Mouse (Mus musculus): ENCODE measurements around the gene Lrmp.

Gene Lrmp

DNA sequence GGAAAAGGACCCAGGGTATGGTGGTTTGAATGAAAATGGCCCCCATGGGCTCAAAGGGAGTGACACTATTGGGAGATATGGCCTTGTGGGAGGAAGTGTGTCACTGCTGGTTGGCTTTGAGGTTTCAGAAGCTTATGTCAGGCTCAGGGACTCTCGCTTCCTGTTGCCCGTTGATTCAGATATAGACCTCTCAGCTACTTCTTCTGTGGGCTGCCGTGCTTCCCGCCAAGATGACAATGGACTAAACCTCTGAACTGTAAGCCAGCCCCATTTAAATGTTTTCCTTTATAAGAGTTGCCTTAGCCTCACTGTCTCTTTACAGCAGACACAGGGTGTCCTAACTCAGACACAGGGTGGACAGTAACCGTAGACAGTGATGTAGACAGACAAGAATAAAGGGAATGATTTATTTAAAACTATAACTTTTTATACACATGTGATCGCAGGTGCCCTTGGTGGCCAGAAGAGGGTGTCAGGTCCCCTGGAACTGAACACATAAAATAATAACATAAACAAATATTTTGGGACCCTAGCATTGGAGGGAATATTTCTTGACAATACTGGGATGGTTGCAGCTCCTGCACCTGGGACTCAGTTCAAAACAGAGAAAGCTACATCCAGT is at the start of gene Lrmp:
Lrmp (plus strand) TSS at position 178 of the 622 bp plus-strand sequence.
- 84% methylated on average over 6 of the region's 6 CpGs for WGBS

- WGBS = 92% methylated on average over 6 of the region's 6 CpGs
Measured at GRCm38 (mm10) chr6:145066416-145066815, 49.0 kb upstream of the Lrmp start.

- 90% methylated on average over 8 of the region's 8 CpGs for WGBS
Measured at GRCm38 (mm10) chr6:145067679-145068078, 47.8 kb upstream of the Lrmp start.

DNA sequence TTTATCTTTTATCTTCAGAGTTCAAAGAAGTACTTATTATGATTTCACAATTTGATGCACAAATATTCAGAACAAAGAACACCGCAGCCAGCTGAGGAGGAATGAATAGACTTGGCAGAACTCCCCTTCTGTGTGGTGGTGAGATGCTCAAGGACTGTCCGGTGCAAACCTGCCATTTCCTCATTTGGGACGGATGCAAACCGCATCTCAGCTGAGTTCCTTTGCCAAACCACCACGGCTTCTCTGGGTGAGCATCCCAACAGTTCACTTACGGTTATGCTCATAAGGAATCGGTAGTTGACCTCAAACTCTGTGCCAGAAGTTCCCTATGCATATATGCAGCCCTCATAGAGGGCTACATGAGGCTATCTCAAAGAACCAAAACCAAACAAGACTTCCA is 46.1 kb upstream of the Lrmp start:
- 86% methylated on average over 7 of the region's 7 CpGs for WGBS

DNA sequence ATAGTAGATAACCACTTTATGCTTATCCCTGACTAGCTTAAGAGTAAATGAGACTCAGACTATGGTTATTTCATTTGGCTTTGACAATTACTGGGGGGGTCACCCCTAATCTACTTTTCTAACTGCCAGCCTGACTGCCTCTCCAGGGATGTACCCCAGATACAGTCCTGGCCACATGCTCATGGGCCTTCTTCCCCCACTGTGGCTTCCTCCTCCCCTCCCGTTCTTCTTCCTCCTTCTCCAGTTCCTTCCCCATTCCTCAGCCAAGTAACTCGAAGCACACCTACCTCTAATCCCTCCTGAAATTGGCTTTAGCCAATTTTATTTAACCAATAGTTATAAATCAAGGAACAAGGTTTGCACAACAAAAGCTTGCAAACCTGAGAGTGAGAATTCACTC is 45.5 kb upstream of the Lrmp start:
- 75% methylated on average over 2 of the region's 2 CpGs for WGBS

- WGBS = under 1% methylated on average over 20 of the region's 20 CpGs
Measured at GRCm38 (mm10) chr6:145075088-145075547, 40.3 kb upstream of the Lrmp start.

- 1% methylated on average over 39 of the region's 39 CpGs for WGBS
Measured at GRCm38 (mm10) chr6:145075548-145076224, 39.8 kb upstream of the Lrmp start, which contains the start of gene Bcat1. Gene Bcat1, minus strand, starts transcription at chr6:145076184.

DNA sequence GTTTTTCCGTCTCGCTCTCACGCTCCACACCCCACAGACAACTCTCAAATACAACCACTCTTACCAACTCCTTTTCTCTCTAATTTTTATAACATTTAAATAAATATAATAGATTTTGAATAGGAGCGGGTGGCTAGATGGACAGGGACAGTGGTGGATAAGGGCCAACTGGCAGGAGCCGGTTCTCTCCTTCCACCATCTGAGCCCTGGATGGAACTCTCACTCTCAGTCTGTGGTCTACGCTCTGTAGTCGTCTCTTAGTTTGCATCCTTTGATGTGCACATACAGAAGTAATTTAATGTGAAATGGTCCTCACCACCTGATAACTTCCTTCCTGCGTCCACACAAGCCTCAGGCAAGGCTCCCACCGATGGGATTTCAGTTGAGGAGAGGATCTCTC is 39.2 kb upstream of the Lrmp start:
- 36% methylated on average over 9 of the region's 9 CpGs for WGBS

- 93% methylated on average over 9 of the region's 9 CpGs for WGBS
Measured at GRCm38 (mm10) chr6:145079087-145079759, 36.2 kb upstream of the Lrmp start.

GRCm38 (mm10) chr6:145081721-145082120 is 33.7 kb upstream of the Lrmp start:
- WGBS = 74% methylated on average over 4 of the region's 4 CpGs

DNA sequence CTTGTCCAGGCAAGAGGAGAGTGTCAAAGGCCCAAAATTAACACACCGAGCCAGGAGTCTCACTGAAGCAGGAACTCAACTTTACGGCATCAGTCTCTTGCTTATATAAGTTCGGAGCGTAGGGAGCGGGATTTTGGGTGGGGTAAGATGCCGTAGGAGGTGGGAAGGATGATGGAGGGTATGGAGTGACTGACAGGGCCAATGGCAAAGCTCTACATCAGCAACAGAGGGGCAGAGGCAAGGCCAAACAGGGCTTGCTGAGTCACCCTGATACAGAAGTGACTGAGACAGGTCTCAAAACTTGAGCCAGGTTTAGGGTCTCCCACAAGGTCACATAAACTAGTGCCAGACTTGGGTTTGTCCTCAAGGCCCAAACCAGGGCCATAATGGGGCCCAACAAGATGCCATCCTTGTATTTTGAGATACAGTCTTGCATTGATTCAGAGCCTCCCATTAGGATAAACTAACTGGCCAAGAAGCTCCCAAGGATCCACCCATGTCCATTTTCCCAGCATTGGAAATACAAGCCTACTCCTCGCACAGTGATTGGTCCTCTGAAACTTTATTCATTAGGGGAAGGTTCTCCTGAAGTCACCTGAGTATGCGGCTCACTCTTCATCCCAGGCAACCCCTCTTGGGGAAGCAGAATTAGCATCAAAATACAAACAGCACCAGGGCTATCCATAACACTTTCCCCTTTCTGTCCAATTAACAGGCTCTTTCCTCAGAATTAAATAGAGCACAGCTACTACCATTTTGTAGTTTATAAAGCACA is 30.9 kb upstream of the Lrmp start:
- WGBS = 94% methylated on average over 8 of the region's 8 CpGs

- 52% methylated on average over 4 of the region's 4 CpGs for WGBS
Measured at GRCm38 (mm10) chr6:145088451-145089113, 26.9 kb upstream of the Lrmp start.

GRCm38 (mm10) chr6:145089373-145089772 is 26.1 kb upstream of the Lrmp start:
- 91% methylated on average over 4 of the region's 4 CpGs for WGBS

DNA sequence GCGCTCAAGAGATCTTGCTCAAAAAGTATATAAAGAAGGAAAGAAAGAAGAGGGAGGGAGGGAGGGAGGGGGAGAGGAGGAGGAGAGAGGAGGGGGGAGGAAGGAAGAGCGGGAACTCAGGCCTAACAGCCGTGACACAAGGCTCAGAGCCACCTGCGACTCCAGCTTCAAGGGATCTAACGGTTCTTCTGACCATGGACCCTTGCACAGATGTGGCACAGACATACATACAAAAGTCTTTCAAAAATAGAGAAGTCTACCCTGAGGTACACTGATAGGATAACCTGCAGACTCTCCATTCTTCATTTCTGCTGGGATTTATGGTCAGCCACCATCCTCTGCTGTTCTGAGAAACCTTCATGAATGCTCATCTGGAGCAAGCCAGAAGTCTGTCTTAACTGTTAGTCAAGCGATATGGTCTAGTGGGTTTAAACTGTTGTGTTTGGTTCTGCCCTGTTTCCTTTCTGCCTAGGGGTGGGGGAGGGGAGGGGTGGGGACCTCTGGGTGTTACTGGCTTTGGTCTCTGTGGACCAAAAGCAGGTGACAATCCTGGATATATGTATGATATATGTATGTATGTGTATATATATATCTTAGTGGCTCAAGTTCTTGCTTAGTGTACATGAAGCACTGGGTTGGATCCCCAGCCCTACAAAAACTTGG is 25.1 kb upstream of the Lrmp start:
- 92% methylated on average over 6 of the region's 6 CpGs for WGBS

GRCm38 (mm10) chr6:145090928-145091327 is 24.5 kb upstream of the Lrmp start:
- WGBS = 48% methylated on average over 5 of the region's 5 CpGs

DNA sequence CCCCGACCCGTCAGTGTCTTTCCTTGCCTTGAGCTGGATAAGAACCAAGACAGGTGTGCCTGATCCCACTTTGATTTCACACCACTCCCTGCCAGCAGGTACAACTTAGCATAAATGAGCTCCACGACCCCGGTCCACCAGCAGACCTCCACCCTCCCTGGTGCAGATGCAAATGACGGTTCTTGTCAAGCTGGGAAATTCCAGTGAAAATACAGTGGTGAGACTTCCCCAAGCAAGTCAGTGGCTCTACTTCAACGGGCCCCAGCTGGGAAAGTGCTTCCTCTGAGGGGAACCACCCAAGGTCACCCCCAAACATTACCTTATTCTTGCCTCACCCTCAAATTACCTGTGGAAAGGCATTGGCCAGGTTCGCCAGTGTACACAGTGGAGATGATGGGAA is 23.5 kb upstream of the Lrmp start:
- 86% methylated on average over 7 of the region's 7 CpGs for WGBS

DNA sequence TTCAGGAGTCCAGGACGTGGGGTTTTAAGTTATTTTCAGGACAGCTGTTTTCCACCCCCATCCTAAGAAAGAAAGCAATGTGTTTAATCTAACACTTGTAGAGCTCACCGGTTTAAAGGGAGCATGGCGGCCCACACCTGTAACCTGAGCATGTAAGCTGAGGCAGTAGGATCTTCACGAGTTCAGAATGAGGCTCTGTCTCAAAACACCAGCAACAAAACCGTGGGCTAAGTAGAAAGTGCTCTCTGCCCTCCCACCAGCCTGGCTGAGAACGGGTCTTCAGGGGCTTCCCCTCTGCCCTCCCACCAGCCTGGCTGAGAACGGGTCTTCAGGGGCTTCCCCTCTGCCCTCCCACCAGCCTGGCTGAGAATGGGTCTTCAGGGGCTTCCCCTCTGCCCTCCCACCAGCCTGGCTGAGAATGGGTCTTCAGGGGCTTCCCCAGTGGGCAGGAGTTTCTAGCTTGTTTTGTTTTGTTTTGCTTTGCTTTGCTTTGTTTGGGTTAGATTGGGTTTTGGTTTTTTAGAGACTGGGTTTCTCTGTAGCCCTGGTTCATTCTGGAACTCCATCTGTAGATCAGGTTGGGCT is 22.3 kb upstream of the Lrmp start:
- 58% methylated on average over 7 of the region's 7 CpGs for WGBS

DNA sequence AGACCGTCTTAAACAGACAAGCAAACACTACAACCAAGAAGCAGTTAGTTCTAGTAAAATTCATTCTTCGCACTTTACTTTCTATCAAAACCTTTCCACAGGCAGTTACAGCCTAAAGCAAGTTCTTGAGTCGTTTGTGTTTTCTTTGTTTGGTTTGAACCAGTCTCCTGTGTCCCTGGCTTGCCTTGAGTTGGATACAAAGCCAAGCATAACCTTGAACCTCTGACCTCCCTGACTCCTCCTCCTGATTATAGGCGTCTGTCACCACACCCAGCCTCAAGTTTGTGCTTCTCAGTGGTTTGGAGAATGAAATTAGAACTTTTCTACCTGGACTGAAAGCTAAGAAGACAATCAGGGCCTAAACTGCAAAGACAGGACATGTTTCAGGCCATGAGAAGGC is 21.0 kb upstream of the Lrmp start:
- WGBS = 83% methylated on average over 4 of the region's 4 CpGs

GRCm38 (mm10) chr6:145100923-145101322 is 14.5 kb upstream of the Lrmp start:
- WGBS = 55% methylated on average over 9 of the region's 9 CpGs

DNA sequence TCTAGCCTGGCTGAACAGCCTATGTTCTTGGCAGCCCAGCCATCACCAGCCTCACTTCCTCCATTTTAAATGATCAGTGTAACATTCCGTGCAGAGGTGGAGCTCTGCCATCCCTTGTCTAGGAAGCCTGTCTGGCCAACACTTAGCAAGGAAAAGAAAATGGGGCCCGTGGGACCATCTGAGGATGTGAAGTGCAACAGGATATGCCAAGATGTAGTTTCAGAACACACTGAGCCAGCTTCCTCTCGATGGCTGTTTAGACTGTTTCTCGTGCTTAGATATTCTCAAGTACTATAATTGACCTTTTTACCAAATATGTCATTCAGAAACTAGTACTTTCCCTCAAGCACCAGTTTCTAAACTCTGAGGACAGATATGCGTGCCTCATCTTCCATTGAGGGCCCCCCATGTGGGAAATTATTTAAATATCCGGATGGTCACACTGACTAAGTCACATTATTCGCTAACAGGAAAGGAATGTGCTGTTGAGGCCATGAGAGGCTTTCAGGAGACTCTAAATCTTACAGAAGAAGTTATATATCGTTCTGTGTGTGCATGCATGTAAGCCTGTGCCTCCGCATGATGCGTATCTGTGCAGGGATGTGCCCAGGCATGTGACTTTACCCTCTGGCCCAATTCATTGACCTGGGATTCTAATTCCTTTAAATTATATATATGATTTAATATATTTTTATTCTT is 11.1 kb upstream of the Lrmp start:
- 77% methylated on average over 10 of the region's 10 CpGs for WGBS

Data from cerebral cortex, adult 2 months (tissue).